Mouse (Mus musculus) bone marrow, adult 2 months (tissue): ENCODE results near the gene Pafah1b2. TPM values are rescaled to one million over a fixed set of nuclear protein-coding genes. Genes with fewer than 3 reads are reported as not detected.

ENCODE experiments used
- H3K27ac ChIP-seq: fragments of 200-500 bp; 2 replicates; pipeline ENCODE4 v1.5.1; 2012; ENCODE audit warnings: low read depth, mild to moderate bottlenecking, control low read depth, inconsistent platforms, low read length; ENCODE audit not compliant: control insufficient read depth, poor library complexity, insufficient read depth
- H3K4me1 ChIP-seq: fragments of 200-500 bp; 2 replicates; pipeline ENCODE4 v1.6.1; 2011; ENCODE audit warnings: low read length; ENCODE audit not compliant: control insufficient read depth, insufficient read depth
- H3K4me3 ChIP-seq: fragments of 200-500 bp; replicated peaks from 2 replicates; pipeline ENCODE3; 2011; ENCODE audit warnings: mild to moderate bottlenecking, low read depth, low read length, control low read depth; ENCODE audit not compliant: control insufficient read depth
- CTCF ChIP-seq: fragments of 200-500 bp; IDR thresholded peaks from 2 replicates; pipeline ENCODE4 v1.5.1; 2011; ENCODE audit warnings: low read length, control low read depth; ENCODE audit not compliant: control insufficient read depth, insufficient read depth
- POLR2A ChIP-seq: fragments of 200-500 bp; IDR thresholded peaks from 2 replicates; pipeline ENCODE4 v1.6.1; 2011; ENCODE audit warnings: low read depth, mild to moderate bottlenecking, control low read depth, low read length, borderline replicate concordance; ENCODE audit not compliant: control insufficient read depth
- WGBS: fragments of 180-500 bp; shearing (Covaris S2); methylation state at CpG from one replicate; pipeline ENCODE4 v1.1.7; 2018; 5-methylcytosine and 5-hydroxymethylcytosine counted together
- polyA plus RNA-seq: library from polyadenylated mRNA; stranded (reverse); fragments of >200 nt; gene quantifications from 2 replicates; pipeline ENCODE4 v1.2.4, GENCODE M21; 2011; ENCODE audit warnings: low replicate concordance; ENCODE audit not compliant: missing spikeins, insufficient read depth, insufficient read length

Gene Pafah1b2
- polyA plus RNA-seq, 1 experiment, result 14.6 TPM

DNA sequence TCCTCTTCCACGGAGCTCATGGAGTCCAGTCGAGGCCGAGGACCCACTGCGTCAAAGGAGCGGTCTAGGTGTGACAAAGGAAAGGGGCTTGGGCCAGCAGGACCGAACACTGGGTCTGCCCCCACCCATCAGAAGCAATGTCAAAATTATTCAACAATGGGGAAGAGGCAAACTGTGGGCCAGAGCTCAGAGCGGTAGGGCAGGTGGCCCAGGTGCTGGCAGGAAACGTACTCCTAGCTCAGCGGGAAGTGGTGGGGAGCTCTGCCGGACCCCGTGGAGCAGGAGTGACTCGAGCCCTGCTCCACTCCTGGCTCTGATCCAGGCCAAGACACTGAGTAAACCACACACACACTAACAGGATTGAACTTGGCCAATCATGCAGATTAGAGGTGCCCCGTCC, 66.8 kb downstream of the Pafah1b2 start:
- no peak for TF ChIP-seq CTCF
- no peak; the same call in 1 of the 2 replicates for TF ChIP-seq POLR2A
- H3K27ac ChIP-seq, result peak overlapping the region; percentile 79
- H3K4me1 ChIP-seq, result peaks cover 8% of the 10 kb centered on the region
- 37% methylated on average over 13 of the region's 13 CpGs for whole genome bisulfite sequencing
- no peak overlapping the region for H3K4me3 ChIP-seq

DNA sequence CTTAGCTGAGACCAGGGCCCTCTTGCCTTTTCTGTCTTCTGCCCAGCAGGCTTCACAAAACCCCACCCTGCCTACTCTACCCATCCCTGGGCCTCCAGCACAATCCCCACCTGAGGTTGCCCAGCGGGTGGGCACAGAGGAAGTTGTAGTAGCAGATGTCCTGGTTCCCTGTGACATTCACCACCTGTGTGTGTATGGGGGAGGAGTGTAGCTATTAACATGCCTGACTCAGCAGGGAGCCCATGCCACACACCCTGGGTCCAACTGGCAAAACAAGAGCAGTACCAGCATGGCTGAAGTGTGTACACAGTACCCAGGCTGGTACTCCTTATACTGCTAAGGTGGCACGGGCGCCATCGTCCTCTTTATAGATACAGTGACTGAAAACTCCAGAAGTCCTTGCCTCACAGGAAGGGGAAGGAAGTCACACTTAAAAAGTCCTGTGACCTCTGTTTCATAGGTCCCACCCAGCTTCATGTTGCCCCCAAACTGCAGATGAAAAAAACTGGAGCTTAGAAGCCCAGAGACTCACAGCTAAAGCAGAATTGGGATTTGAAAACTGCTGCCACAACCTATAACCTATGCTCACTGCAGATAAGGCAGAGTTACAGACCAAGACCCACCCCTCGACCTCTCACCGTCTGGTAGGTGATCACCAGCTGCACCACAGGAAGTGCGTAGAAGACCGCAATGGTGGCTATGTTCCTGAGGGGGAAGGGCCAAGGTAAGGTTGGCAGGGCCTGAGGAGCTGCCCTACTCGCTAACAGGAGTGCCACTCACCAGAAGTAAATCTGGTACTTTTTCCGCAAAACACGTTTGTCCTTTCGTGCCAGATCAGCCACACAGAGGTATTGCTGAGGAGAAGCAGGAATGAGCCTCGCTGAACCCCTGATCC, 67.7 kb downstream of the Pafah1b2 start:
- Histone ChIP-seq H3K27ac (peak overlapping the region; percentile 79), H3K4me1 (peaks cover 8% of the 10 kb centered on the region), H3K4me3 (peak overlapping the region; percentile 19)
- TF ChIP-seq POLR2A (0 out of 2 replicates have a peak, but pooled peaks have one; percentile 17), CTCF (no peak)
- WGBS, result 7% methylated on average over 13 of the region's 13 CpGs

DNA sequence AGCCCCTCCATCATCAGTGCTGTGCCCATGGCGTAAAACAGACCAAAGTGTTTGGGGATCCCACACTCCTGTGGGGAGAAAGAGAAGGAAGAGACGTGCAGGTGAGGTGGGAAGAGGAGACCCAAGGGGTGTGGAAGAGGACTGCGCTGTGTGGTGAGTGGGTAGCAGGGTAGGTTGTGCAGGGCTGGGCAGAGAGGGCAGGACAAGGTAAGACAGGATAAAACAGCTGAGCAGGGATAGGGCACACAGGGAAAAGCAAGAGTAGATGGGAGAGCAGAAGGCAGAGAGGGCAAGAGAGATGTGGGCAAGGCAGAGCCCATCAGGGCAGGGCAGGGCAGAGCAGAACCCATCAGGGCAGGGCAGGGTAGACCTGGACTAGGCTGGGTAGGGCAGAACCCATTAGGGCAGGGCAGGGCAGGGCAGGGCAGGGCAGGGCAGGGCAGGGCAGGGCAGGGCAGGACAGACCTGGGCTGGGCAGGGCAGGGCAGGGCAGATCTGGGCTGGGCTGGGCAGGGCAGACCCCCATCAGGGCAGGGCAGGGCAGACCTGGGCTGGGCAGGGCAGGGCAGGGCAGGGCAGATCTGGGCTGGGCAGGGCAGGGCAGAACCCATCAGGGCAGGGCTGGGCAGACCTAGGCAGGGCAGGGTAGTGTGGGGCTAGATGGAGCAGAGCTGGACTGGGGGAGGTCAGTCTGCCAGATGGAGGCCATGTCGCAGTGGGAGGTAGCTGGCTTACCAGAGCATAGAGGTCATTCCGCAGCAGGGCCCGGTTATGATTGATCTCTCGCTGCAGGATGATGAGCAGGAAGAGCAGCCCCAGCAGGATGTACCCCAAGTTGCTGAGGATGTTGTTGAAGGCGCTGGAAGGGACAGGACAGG, 68.6 kb downstream of the Pafah1b2 start:
- peaks cover 8% of the 10 kb centered on the region for H3K4me1 ChIP-seq
- TF ChIP-seq CTCF (no peak), POLR2A (no peak)
- no peak overlapping the region for H3K4me3 ChIP-seq
- WGBS, result 79% methylated on average over 8 of the region's 8 CpGs
- peak overlapping the region; percentile 79 for H3K27ac ChIP-seq

DNA sequence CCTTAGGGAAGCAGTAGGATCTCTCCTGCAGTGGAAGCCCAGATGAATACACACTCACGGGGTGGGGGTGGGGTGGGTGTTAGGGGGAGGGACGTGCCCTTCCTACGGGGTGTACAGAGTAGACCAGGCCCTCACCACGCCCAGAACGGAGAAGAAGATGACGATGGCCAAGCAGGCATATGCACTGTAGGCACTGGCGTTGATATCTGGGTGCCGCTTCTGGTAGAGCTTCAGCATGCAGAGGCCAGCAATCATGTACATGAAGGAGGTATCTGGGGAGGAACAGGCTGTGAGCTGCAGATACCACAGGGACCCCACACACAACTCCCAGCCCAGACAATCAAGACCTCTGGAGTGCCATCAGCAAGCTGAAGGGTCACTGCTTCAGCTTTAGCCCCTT, 69.6 kb downstream of the Pafah1b2 start:
- no peak overlapping the region for H3K27ac ChIP-seq
- H3K4me1 ChIP-seq, result peaks cover 8% of the 10 kb centered on the region
- TF ChIP-seq POLR2A (no peak), CTCF (no peak)
- 74% methylated on average over 8 of the region's 8 CpGs for WGBS
- no peak overlapping the region for H3K4me3 ChIP-seq

DNA sequence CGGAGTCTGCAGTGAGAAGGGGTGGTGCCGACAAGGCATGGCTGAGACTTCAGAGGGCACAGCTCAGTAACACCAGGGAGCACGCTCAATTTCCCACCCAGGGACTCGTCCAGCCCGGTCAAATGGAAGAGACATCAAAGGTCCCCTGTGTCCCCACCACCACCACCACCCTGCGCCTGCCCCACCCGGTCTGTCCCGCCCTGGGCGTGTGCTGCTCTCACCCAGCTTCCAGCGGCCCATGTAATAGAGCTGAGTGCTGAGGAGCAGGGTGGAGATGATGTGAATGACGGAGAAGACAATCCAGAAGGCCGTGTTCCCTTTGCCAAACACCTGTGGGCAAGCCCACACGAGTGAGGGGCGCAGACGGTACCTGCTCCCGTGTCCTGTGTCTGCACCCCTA, 70.0 kb downstream of the Pafah1b2 start:
- H3K4me3 ChIP-seq, result no peak overlapping the region
- no peak overlapping the region for H3K27ac ChIP-seq
- WGBS, result 90% methylated on average over 16 of the region's 16 CpGs
- peaks cover 8% of the 10 kb centered on the region for H3K4me1 ChIP-seq
- TF ChIP-seq POLR2A (no peak), CTCF (no peak)

DNA sequence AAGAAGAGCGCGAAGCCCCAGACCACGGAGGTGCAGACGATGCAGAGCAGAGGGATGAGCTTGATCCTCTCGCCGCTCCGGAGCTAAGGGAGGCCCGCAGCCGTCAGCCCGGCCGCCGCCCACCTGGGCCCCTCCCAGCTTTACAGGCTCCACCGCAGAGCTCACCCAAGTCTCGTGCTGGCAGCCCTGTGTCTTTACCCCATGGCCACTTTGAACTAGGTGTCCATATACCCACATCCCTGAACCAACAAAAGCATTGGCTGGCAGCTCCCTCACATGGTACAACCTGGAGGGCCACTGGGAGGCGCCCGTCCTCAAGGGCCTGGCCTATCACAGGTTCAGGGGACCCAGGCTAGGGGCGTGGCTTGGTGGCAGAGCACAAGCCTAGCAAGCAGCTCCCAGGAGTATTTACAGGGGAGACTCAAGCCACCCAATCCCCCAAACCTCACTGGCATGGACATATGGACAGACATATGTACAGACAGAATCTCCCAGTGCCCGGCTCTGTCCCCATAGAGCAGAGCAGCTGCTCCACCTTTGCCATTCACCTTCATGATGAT, 71.1 kb downstream of the Pafah1b2 start:
- no peak overlapping the region for H3K27ac ChIP-seq
- 89% methylated on average over 18 of the region's 18 CpGs for WGBS
- TF ChIP-seq POLR2A (no peak), CTCF (no peak)
- H3K4me1 ChIP-seq, result peaks cover 8% of the 10 kb centered on the region
- no peak overlapping the region for H3K4me3 ChIP-seq

DNA sequence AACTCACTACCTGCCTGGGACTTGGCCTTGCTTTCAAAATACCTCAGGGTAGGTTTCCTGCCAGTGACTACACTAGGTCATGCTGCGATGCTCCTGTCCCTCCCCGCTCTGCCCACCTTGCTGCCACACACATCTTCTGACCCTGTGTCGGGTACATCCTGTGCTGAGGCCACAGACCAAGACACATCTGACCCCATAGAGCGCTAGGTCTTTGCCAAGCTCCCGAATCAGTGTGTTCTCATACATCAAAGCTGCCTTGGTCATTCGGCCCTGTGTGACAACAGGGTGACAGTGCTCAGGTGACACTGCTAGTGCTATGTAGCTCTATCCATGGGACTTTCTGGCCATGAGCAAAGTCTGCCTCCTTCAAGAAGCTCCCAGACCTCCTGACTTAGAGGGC, 72.7 kb downstream of the Pafah1b2 start:
- Histone ChIP-seq H3K4me3 (no peak overlapping the region), H3K4me1 (peaks cover 4% of the 10 kb centered on the region), H3K27ac (no peak overlapping the region)
- WGBS, result 93% methylated on average over 6 of the region's 6 CpGs
- TF ChIP-seq CTCF (no peak), POLR2A (no peak)

DNA sequence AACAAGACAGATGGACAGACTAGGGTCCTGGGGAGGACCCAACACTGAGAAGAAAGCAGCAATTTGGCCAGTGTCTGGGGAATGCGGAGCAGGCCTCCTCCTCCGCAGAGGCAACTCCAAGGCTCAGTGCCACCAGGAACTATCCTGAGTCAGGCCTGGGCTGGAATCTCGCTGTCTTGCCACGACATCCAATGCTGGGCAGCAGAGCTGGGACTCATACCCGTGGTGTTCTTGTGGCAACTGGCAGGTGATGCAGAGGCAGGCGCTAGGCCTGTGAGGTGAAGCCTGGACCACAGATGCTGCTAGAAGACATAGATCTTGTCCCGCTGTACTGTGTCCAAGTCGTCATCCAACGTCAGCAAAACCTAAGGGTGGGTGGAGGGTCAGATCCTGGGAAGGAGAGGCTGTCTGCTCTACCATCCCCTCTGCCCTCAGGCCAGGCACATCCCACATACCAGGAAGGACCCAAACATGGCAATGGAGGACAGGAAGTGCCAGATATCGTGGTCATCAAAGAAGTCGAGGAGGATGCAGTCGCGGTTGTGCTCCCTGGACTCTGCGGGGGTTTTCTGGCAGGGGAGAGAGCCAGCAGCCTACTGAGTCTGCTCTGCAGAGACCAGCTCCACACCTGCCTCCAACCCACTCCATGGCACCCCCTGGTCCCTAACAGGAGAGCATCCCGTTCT, 73.4 kb downstream of the Pafah1b2 start:
- no peak overlapping the region for H3K27ac ChIP-seq

More for the DNA sequence above, 73.4 kb downstream of the Pafah1b2 start:
- H3K4me3 ChIP-seq, result no peak overlapping the region
- peaks cover under 1% of the 10 kb centered on the region; the same call in 1 of the 2 replicates for H3K4me1 ChIP-seq
- 69% methylated on average over 15 of the region's 15 CpGs for WGBS
- TF ChIP-seq CTCF (no peak), POLR2A (no peak)
